Mouse (Mus musculus) liver, embryonic 15.5 days (tissue): ENCODE measurements around the gene D6Ertd527e. TPM values are rescaled to one million over a fixed set of nuclear protein-coding genes. Genes with fewer than 3 reads are reported as not detected.

Experiments used
- ATAC-seq: fragments of 200-750 bp; cut with Nextera tagmentation; 2 replicates; pipeline ENCODE4 v1.8.0; 2017; ENCODE audit warnings: moderate number of reproducible peaks, mild to moderate bottlenecking, moderate library complexity; ENCODE audit not compliant: insufficient read depth
- H3K27ac ChIP-seq: fragments of 300-500 bp; sonication (generic); replicated peaks from 2 replicates; pipeline ENCODE4 v1.5.1; 2015; ENCODE audit warnings: mild to moderate bottlenecking, inconsistent platforms
- H3K27me3 ChIP-seq: fragments of 300-500 bp; sonication (generic); 2 replicates; pipeline ENCODE4 v1.6.1; 2015; ENCODE audit warnings: mild to moderate bottlenecking, inconsistent platforms
- H3K36me3 ChIP-seq: fragments of 300-500 bp; sonication (generic); replicated peaks from 2 replicates; pipeline ENCODE4 v1.6.1; 2015; ENCODE audit warnings: moderate library complexity, mild to moderate bottlenecking, inconsistent platforms
- H3K4me1 ChIP-seq: fragments of 300-500 bp; sonication (generic); replicated peaks from 2 replicates; pipeline ENCODE4 v1.6.1; 2015; ENCODE audit warnings: inconsistent platforms
- H3K4me2 ChIP-seq: fragments of 300-500 bp; sonication (generic); 2 replicates; pipeline ENCODE4 v1.6.1; 2015; ENCODE audit warnings: moderate library complexity, mild to moderate bottlenecking, inconsistent platforms
- H3K4me3 ChIP-seq: fragments of 300-500 bp; sonication (generic); replicated peaks from 2 replicates; pipeline ENCODE4 v1.5.1; 2015; ENCODE audit warnings: mild to moderate bottlenecking, inconsistent platforms
- H3K9ac ChIP-seq: fragments of 300-500 bp; sonication (generic); 2 replicates; pipeline ENCODE4 v1.6.1; 2015; ENCODE audit warnings: moderate library complexity, mild to moderate bottlenecking, inconsistent platforms
- H3K9me3 ChIP-seq: fragments of 300-500 bp; sonication (generic); replicated peaks from 2 replicates; pipeline ENCODE4 v1.6.1; 2016; ENCODE audit warnings: inconsistent platforms
- WGBS: fragments of 180-500 bp; shearing (Covaris S2); methylation state at CpG from one replicate; pipeline ENCODE4 v1.1.7; 2015; ENCODE audit warnings: mixed read lengths; ENCODE audit not compliant: insufficient replicate concordance; 5-methylcytosine and 5-hydroxymethylcytosine counted together
- polyA plus RNA-seq: library from polyadenylated mRNA; unstranded; fragments of >200 nt; fragmentation: Nextera tagmentation; extraction: Ambion mirVana; gene quantifications from 2 replicates; pipeline ENCODE4 v1.2.1, GENCODE M21; 2015

Gene D6Ertd527e
- polyA plus RNA-seq, 1 experiment from 2014 or later, result not detected

- no peaks in the 10 kb centered on the region for H3K9me3 ChIP-seq
- H3K27me3 ChIP-seq, result peaks cover 13% of the 10 kb centered on the region
- H3K4me1 ChIP-seq, result no peaks in the 10 kb centered on the region
- H3K9ac ChIP-seq, result no peak overlapping the region
- no peak overlapping the region for H3K4me3 ChIP-seq
- 74% methylated on average over 6 of the region's 6 CpGs for WGBS
- no peaks in the 10 kb centered on the region for H3K36me3 ChIP-seq
- no peak overlapping the region for H3K4me2 ChIP-seq
- no peak for ATAC-seq
- H3K27ac ChIP-seq, result no peak overlapping the region
Measured at GRCm38 (mm10) chr6:87112125-87112524, 7.6 kb downstream of the D6Ertd527e start.

- ATAC-seq, result no peak
- Histone ChIP-seq H3K4me3 (no peak overlapping the region), H3K4me1 (peaks cover 7% of the 10 kb centered on the region), H3K36me3 (no peaks in the 10 kb centered on the region), H3K9me3 (no peaks in the 10 kb centered on the region), H3K27me3 (peaks cover 3% of the 10 kb centered on the region), H3K27ac (no peak overlapping the region), H3K9ac (no peak overlapping the region), H3K4me2 (no peak overlapping the region)
- 72% methylated on average over 2 of the region's 2 CpGs for WGBS
Measured at GRCm38 (mm10) chr6:87115981-87116380, 11.4 kb downstream of the D6Ertd527e start.

DNA sequence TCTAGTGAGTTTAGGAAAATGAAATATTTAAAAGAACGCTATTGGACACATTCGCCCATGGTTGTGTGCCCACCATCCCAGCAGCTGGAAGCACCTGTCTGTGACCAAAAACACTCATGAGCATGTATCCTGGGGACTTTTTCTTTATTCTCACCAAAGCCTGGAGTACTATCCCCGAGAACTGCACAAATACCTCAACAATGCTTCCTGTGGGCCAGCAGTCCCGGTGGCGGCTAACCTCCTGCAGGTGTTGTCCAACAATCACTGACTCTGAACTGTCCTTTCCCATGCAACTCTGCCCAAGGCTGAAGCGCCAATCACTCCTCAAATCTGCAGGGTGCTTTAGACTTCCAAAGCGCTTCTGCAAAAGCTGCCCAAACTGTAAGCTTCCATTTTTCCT lies 12.1 kb downstream of the D6Ertd527e start:
- Histone ChIP-seq H3K9ac (no peak overlapping the region), H3K4me1 (peaks cover 7% of the 10 kb centered on the region), H3K27ac (no peak overlapping the region), H3K36me3 (no peaks in the 10 kb centered on the region), H3K27me3 (peaks cover 3% of the 10 kb centered on the region; the same call in 1 of the 2 replicates), H3K9me3 (no peaks in the 10 kb centered on the region), H3K4me3 (no peak overlapping the region), H3K4me2 (no peak overlapping the region)
- WGBS, result 72% methylated on average over 7 of the region's 7 CpGs
- no peak for ATAC-seq

DNA sequence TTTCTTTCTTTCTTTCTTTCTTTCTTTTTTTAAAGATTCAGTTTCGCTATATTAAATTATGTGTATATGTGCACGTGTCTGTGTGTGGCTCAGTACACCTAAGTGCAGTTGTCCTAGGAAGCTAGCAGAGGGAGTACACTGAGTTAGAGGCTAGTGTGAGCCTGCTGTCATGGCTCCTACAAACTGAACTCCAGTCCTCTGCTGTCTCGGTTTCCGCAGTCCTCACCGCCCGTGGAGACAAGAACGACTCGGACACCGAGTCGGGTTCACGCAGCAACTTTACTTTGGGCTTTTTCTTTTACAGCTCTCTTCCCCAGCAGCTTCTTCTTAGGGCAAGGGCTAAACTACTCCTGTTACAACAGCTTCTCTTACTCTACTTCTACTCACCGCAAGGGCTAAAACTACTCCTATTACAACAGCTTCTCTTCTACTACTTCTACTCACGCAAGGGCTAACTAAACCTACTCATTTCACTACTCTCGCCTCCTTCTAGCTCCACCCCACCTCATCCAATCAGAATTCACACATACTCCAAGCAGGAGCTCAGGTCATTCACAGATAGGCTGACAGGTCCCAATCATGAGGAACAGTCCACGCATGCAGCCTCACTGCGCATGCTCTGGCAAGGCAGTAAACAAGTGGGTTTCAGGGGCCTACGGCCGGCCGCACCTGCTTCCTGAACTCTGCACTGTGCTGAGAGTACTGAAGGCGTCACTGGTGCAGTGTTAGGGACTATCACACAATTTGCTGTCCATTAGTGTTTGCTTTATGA lies 14.7 kb downstream of the D6Ertd527e start:
- H3K4me1 ChIP-seq, result peaks cover 7% of the 10 kb centered on the region
- peak; percentile 73 for ATAC-seq
- H3K27me3 ChIP-seq, result peaks cover 3% of the 10 kb centered on the region; the same call in 1 of the 2 replicates
- peak overlapping the region; percentile 25; the same call in 1 of the 2 replicates for H3K4me2 ChIP-seq
- 68% methylated on average over 20 of the region's 20 CpGs for WGBS
- H3K9me3 ChIP-seq, result no peaks in the 10 kb centered on the region
- H3K4me3 ChIP-seq, result no peak overlapping the region
- no peak overlapping the region for H3K9ac ChIP-seq
- H3K27ac ChIP-seq, result 0 out of 2 replicates have a peak overlapping the region, but pooled peaks have one; percentile 4
- H3K36me3 ChIP-seq, result no peaks in the 10 kb centered on the region

DNA sequence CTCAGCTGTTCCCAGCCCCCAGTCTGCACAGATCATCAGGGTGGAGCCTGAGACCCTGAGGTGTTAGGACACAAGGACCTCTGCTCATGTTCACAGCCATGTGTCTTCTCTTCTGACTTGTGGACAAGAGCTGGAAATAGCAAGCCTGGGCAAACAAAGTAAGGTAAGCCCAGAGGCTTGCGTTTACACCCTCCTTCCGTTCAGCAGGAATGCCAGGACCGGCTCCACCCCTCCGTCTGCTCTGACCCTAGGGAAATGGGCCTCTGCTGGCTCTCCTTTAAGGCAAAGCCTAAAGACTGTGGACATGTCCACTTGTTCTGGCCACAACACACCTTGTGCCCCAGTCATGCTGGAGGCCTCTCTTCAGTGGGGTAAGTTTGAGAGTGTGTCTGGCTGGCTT lies 15.4 kb downstream of the D6Ertd527e start:
- no peak overlapping the region for H3K4me3 ChIP-seq
- H3K9me3 ChIP-seq, result no peaks in the 10 kb centered on the region
- 0 out of 2 replicates have a peak overlapping the region, but pooled peaks have one; percentile 25 for H3K4me2 ChIP-seq
- H3K36me3 ChIP-seq, result no peaks in the 10 kb centered on the region
- H3K27me3 ChIP-seq, result peaks cover 3% of the 10 kb centered on the region; the same call in 1 of the 2 replicates
- no peak overlapping the region for H3K9ac ChIP-seq
- 56% methylated on average over 4 of the region's 4 CpGs for WGBS
- peaks cover 7% of the 10 kb centered on the region for H3K4me1 ChIP-seq
- no peak for ATAC-seq
- 0 out of 2 replicates have a peak overlapping the region, but pooled peaks have one; percentile 4 for H3K27ac ChIP-seq

GRCm38 (mm10) chr6:87120661-87121060 lies 16.1 kb downstream of the D6Ertd527e start:
- no peak overlapping the region for H3K4me2 ChIP-seq
- no peak overlapping the region for H3K4me3 ChIP-seq
- no peak for ATAC-seq
- H3K36me3 ChIP-seq, result no peaks in the 10 kb centered on the region
- WGBS, result 67% methylated on average over 6 of the region's 6 CpGs
- peaks cover 7% of the 10 kb centered on the region for H3K4me1 ChIP-seq
- H3K9ac ChIP-seq, result no peak overlapping the region
- no peak overlapping the region for H3K27ac ChIP-seq
- no peaks in the 10 kb centered on the region for H3K9me3 ChIP-seq
- peaks cover 3% of the 10 kb centered on the region; the same call in 1 of the 2 replicates for H3K27me3 ChIP-seq

DNA sequence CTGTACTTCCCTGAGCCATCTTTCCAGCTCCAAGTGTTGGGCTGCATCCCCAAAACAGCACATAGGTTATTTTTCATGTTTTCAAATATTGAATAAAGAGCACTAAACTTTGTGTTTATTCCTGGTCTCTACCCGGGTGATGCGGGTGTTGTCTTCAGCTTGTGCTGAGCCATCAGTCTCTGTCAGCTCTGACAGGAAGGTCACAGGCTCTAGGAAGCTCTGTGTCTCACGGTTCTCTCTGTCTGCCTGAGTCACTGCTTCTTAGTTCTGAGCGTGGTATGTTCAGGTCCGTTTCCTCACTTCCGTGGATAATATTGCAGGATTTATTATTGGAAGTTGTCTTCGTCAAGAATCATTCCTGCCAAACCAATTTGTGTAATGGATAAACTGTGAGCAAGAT lies 17.4 kb downstream of the D6Ertd527e start:
- WGBS, result 50% methylated on average over 7 of the region's 7 CpGs
- no peak for ATAC-seq
- H3K9me3 ChIP-seq, result no peaks in the 10 kb centered on the region
- no peak overlapping the region for H3K4me3 ChIP-seq
- H3K36me3 ChIP-seq, result no peaks in the 10 kb centered on the region
- H3K27ac ChIP-seq, result no peak overlapping the region
- no peaks in the 10 kb centered on the region for H3K27me3 ChIP-seq
- H3K4me1 ChIP-seq, result peaks cover 8% of the 10 kb centered on the region
- no peak overlapping the region for H3K9ac ChIP-seq
- no peak overlapping the region for H3K4me2 ChIP-seq

- H3K4me3 ChIP-seq, result no peak overlapping the region
- H3K9me3 ChIP-seq, result no peaks in the 10 kb centered on the region
- H3K36me3 ChIP-seq, result no peaks in the 10 kb centered on the region
- WGBS, result 58% methylated on average over 6 of the region's 6 CpGs
- H3K9ac ChIP-seq, result no peak overlapping the region
- H3K4me2 ChIP-seq, result no peak overlapping the region
- peaks cover 16% of the 10 kb centered on the region for H3K4me1 ChIP-seq
- no peak for ATAC-seq
- no peak overlapping the region for H3K27ac ChIP-seq
- H3K27me3 ChIP-seq, result no peaks in the 10 kb centered on the region
Measured at GRCm38 (mm10) chr6:87123406-87123805, 18.9 kb downstream of the D6Ertd527e start.

GRCm38 (mm10) chr6:87123973-87124372 lies 19.4 kb downstream of the D6Ertd527e start:
- Histone ChIP-seq H3K4me1 (peaks cover 16% of the 10 kb centered on the region), H3K9me3 (no peaks in the 10 kb centered on the region), H3K4me2 (no peak overlapping the region), H3K4me3 (no peak overlapping the region), H3K27me3 (no peaks in the 10 kb centered on the region), H3K27ac (no peak overlapping the region), H3K9ac (no peak overlapping the region), H3K36me3 (no peaks in the 10 kb centered on the region)
- no peak for ATAC-seq
- whole genome bisulfite sequencing, result 59% methylated on average over 4 of the region's 4 CpGs

- H3K4me2 ChIP-seq, result no peak overlapping the region
- no peaks in the 10 kb centered on the region for H3K27me3 ChIP-seq
- no peaks in the 10 kb centered on the region for H3K36me3 ChIP-seq
- H3K9me3 ChIP-seq, result no peaks in the 10 kb centered on the region
- H3K27ac ChIP-seq, result no peak overlapping the region
- no peak overlapping the region for H3K4me3 ChIP-seq
- WGBS, result 50% methylated on average over 8 of the region's 8 CpGs
- no peak for ATAC-seq
- H3K9ac ChIP-seq, result no peak overlapping the region
- H3K4me1 ChIP-seq, result peaks cover 9% of the 10 kb centered on the region; the same call in 1 of the 2 replicates
Measured at GRCm38 (mm10) chr6:87127049-87127753, 22.7 kb downstream of the D6Ertd527e start.

GRCm38 (mm10) chr6:87129861-87130260 lies 25.3 kb downstream of the D6Ertd527e start:
- no peak overlapping the region for H3K9ac ChIP-seq
- ATAC-seq, result no peak
- no peak overlapping the region for H3K4me2 ChIP-seq
- H3K4me1 ChIP-seq, result peaks cover 9% of the 10 kb centered on the region; the same call in 1 of the 2 replicates
- no peaks in the 10 kb centered on the region for H3K27me3 ChIP-seq
- no peaks in the 10 kb centered on the region for H3K36me3 ChIP-seq
- no peak overlapping the region for H3K27ac ChIP-seq
- no peaks in the 10 kb centered on the region for H3K9me3 ChIP-seq
- H3K4me3 ChIP-seq, result no peak overlapping the region
- WGBS, result 63% methylated on average over 8 of the region's 8 CpGs
